Mouse (Mus musculus): ENCODE data around the gene Mblac2. TPM values are rescaled to one million over a fixed set of nuclear protein-coding genes. Genes with fewer than 3 reads are reported as not detected.

Gene Mblac2
- polyA plus RNA-seq, 1 experiment, result 3.8 TPM

- WGBS, result 95% methylated on average over 4 of the region's 4 CpGs
- no peaks in the 10 kb centered on the region for H3K27me3 ChIP-seq (ENCODE audit: control insufficient read depth, insufficient read depth, low read length)
- no peaks in the 10 kb centered on the region for H3K4me1 ChIP-seq (replicated peaks; ENCODE audit: control insufficient read depth, insufficient read depth, low read length)
- H3K27ac ChIP-seq (ENCODE audit: control insufficient read depth, insufficient read depth, low read length), result no peak overlapping the region; the same call in 1 of the 2 replicates
- no peaks in the 10 kb centered on the region for H3K36me3 ChIP-seq (ENCODE audit: control insufficient read depth, insufficient read depth, low read length)
- no peak overlapping the region for H3K4me3 ChIP-seq (ENCODE audit: control insufficient read depth, insufficient read depth, low read length)
- no peak for TF ChIP-seq CTCF (IDR thresholded peaks at IDR 0.05; ENCODE audit: borderline replicate concordance, control insufficient read depth, extremely low read depth, insufficient read depth, low read length, poor library complexity)
- no peak for TF ChIP-seq POLR2A (IDR thresholded peaks at IDR 0.05; ENCODE audit: control insufficient read depth, extremely low read depth, insufficient read depth, low read length, poor library complexity)
- no peak for DNase-seq
Measured at GRCm38 (mm10) chr13:81729102-81729501, 18.0 kb downstream of the Mblac2 start.

GRCm38 (mm10) chr13:81730362-81730761, 19.2 kb downstream of the Mblac2 start:
- H3K36me3 ChIP-seq (ENCODE audit: control insufficient read depth, insufficient read depth, low read length), result no peaks in the 10 kb centered on the region
- no peaks in the 10 kb centered on the region for H3K27me3 ChIP-seq (ENCODE audit: control insufficient read depth, insufficient read depth, low read length)
- no peak overlapping the region for H3K4me3 ChIP-seq (ENCODE audit: control insufficient read depth, insufficient read depth, low read length)
- WGBS, result 98% methylated on average over 1 of the region's 1 CpGs
- no peaks in the 10 kb centered on the region for H3K4me1 ChIP-seq (replicated peaks; ENCODE audit: control insufficient read depth, insufficient read depth, low read length)
- no peak for DNase-seq
- TF ChIP-seq CTCF (IDR thresholded peaks at IDR 0.05; ENCODE audit: borderline replicate concordance, control insufficient read depth, extremely low read depth, insufficient read depth, low read length, poor library complexity) (no peak), POLR2A (IDR thresholded peaks at IDR 0.05; ENCODE audit: control insufficient read depth, extremely low read depth, insufficient read depth, low read length, poor library complexity) (no peak)
- no peak overlapping the region for H3K27ac ChIP-seq (ENCODE audit: control insufficient read depth, insufficient read depth, low read length)

GRCm38 (mm10) chr13:81736606-81737005, 25.5 kb downstream of the Mblac2 start:
- Histone ChIP-seq H3K4me1 (replicated peaks; ENCODE audit: control insufficient read depth, insufficient read depth, low read length) (no peaks in the 10 kb centered on the region), H3K27ac (ENCODE audit: control insufficient read depth, insufficient read depth, low read length) (no peak overlapping the region), H3K36me3 (ENCODE audit: control insufficient read depth, insufficient read depth, low read length) (no peaks in the 10 kb centered on the region), H3K4me3 (ENCODE audit: control insufficient read depth, insufficient read depth, low read length) (no peak overlapping the region), H3K27me3 (ENCODE audit: control insufficient read depth, insufficient read depth, low read length) (no peaks in the 10 kb centered on the region)
- TF ChIP-seq POLR2A (IDR thresholded peaks at IDR 0.05; ENCODE audit: control insufficient read depth, extremely low read depth, insufficient read depth, low read length, poor library complexity), result no peak
- TF ChIP-seq CTCF (IDR thresholded peaks at IDR 0.05; ENCODE audit: borderline replicate concordance, control insufficient read depth, extremely low read depth, insufficient read depth, low read length, poor library complexity), result no peak
- DNase-seq, result no peak
- WGBS, result 84% methylated on average over 5 of the region's 5 CpGs

GRCm38 (mm10) chr13:81740898-81741297, 29.8 kb downstream of the Mblac2 start:
- H3K27me3 ChIP-seq (ENCODE audit: control insufficient read depth, insufficient read depth, low read length), result no peaks in the 10 kb centered on the region
- no peaks in the 10 kb centered on the region for H3K36me3 ChIP-seq (ENCODE audit: control insufficient read depth, insufficient read depth, low read length)
- no peaks in the 10 kb centered on the region for H3K4me1 ChIP-seq (replicated peaks; ENCODE audit: control insufficient read depth, insufficient read depth, low read length)
- no peak overlapping the region for H3K4me3 ChIP-seq (ENCODE audit: control insufficient read depth, insufficient read depth, low read length)
- H3K27ac ChIP-seq (ENCODE audit: control insufficient read depth, insufficient read depth, low read length), result no peak overlapping the region
- WGBS, result 29% methylated on average over 3 of the region's 3 CpGs
- no peak for DNase-seq
- TF ChIP-seq POLR2A (IDR thresholded peaks at IDR 0.05; ENCODE audit: control insufficient read depth, extremely low read depth, insufficient read depth, low read length, poor library complexity) (no peak), CTCF (IDR thresholded peaks at IDR 0.05; ENCODE audit: borderline replicate concordance, control insufficient read depth, extremely low read depth, insufficient read depth, low read length, poor library complexity) (no peak)

GRCm38 (mm10) chr13:81743391-81744091, 32.4 kb downstream of the Mblac2 start:
- no peak overlapping the region for H3K4me3 ChIP-seq (ENCODE audit: control insufficient read depth, insufficient read depth, low read length)
- H3K27me3 ChIP-seq (ENCODE audit: control insufficient read depth, insufficient read depth, low read length), result no peaks in the 10 kb centered on the region
- WGBS, result 82% methylated on average over 10 of the region's 10 CpGs
- H3K4me1 ChIP-seq (replicated peaks; ENCODE audit: control insufficient read depth, insufficient read depth, low read length), result no peaks in the 10 kb centered on the region
- no peak for TF ChIP-seq CTCF (IDR thresholded peaks at IDR 0.05; ENCODE audit: borderline replicate concordance, control insufficient read depth, extremely low read depth, insufficient read depth, low read length, poor library complexity)
- no peak for TF ChIP-seq POLR2A (IDR thresholded peaks at IDR 0.05; ENCODE audit: control insufficient read depth, extremely low read depth, insufficient read depth, low read length, poor library complexity)
- no peak for DNase-seq
- H3K27ac ChIP-seq (ENCODE audit: control insufficient read depth, insufficient read depth, low read length), result no peak overlapping the region
- no peaks in the 10 kb centered on the region for H3K36me3 ChIP-seq (ENCODE audit: control insufficient read depth, insufficient read depth, low read length)

- no peaks in the 10 kb centered on the region for H3K4me1 ChIP-seq (replicated peaks; ENCODE audit: control insufficient read depth, insufficient read depth, low read length)
- TF ChIP-seq POLR2A (IDR thresholded peaks at IDR 0.05; ENCODE audit: control insufficient read depth, extremely low read depth, insufficient read depth, low read length, poor library complexity) (no peak), CTCF (IDR thresholded peaks at IDR 0.05; ENCODE audit: borderline replicate concordance, control insufficient read depth, extremely low read depth, insufficient read depth, low read length, poor library complexity) (no peak)
- no peaks in the 10 kb centered on the region for H3K27me3 ChIP-seq (ENCODE audit: control insufficient read depth, insufficient read depth, low read length)
- H3K36me3 ChIP-seq (ENCODE audit: control insufficient read depth, insufficient read depth, low read length), result no peaks in the 10 kb centered on the region
- H3K27ac ChIP-seq (ENCODE audit: control insufficient read depth, insufficient read depth, low read length), result no peak overlapping the region
- WGBS, result 95% methylated on average over 2 of the region's 2 CpGs
- H3K4me3 ChIP-seq (ENCODE audit: control insufficient read depth, insufficient read depth, low read length), result no peak overlapping the region
- DNase-seq, result no peak
Measured at GRCm38 (mm10) chr13:81744092-81744396, 32.9 kb downstream of the Mblac2 start.

GRCm38 (mm10) chr13:81754878-81755277, 43.7 kb downstream of the Mblac2 start:
- Histone ChIP-seq H3K36me3 (ENCODE audit: control insufficient read depth, insufficient read depth, low read length) (no peaks in the 10 kb centered on the region), H3K27me3 (ENCODE audit: control insufficient read depth, insufficient read depth, low read length) (no peaks in the 10 kb centered on the region), H3K4me3 (ENCODE audit: control insufficient read depth, insufficient read depth, low read length) (no peak overlapping the region), H3K4me1 (replicated peaks; ENCODE audit: control insufficient read depth, insufficient read depth, low read length) (no peaks in the 10 kb centered on the region), H3K27ac (ENCODE audit: control insufficient read depth, insufficient read depth, low read length) (no peak overlapping the region)
- no peak for DNase-seq
- TF ChIP-seq POLR2A (IDR thresholded peaks at IDR 0.05; ENCODE audit: control insufficient read depth, extremely low read depth, insufficient read depth, low read length, poor library complexity) (no peak), CTCF (IDR thresholded peaks at IDR 0.05; ENCODE audit: borderline replicate concordance, control insufficient read depth, extremely low read depth, insufficient read depth, low read length, poor library complexity) (no peak)
